Mouse (Mus musculus): ENCODE data around the gene Sae1. TPM values are rescaled to one million over a fixed set of nuclear protein-coding genes. Genes with fewer than 3 reads are reported as not detected.

The Sae1 gene
- polyA plus RNA-seq, 1 experiment, result 169 TPM

DNA sequence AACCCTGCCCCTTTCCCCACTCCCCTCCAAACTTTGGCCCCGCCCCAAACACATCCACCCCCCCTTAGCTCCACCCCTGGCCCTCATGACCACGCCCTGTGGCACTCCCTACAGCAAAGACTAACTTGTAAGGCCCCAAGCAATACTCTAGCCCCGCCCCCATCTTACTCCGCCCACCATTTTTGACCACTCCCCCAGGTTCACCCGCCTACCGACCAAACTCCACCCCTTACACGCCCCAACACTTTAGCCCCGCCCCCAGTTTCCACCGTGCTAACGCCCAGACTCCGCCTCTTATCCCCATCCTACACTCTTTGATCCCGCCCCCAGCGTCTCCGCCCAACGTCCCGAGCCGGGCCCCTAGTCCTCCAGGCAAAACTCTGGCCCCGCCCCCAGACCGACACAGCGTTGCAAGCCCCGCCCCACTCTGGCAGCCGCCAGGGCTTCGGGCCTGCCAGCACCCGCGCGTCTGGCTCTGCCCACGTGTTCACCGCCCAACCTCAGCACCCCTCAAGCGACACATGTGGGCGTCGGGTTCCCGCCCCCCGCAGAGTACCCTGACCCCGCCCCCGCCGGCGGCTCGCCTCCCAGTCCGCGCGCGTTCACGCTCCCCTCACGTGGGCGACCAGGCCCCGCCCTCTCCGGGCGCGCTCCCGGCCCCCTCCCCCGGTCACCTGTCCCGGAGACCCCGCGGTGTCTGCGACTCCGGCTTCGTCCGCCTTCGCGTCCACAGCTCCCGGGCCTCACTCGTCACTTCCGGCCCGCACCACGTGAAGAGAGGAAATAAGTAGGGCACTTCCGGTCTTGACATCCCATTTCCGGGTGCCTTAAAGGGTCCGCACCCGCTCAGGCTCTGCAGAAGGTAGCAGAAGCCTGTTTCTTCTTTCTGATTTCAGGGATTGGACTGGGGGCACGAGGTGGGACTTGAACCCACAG is 101.3 kb downstream of the Sae1 start, which contains the start of gene Ccdc9:
Ccdc9 (minus strand) TSS at position 770 of the 936 bp plus-strand sequence.
- H3K79me2 ChIP-seq (ENCODE audit: control insufficient read depth, insufficient read depth), result peaks cover 13% of the 10 kb centered on the region
- H3K27me3 ChIP-seq (ENCODE audit: control insufficient read depth, insufficient read depth, insufficient read length), result no peaks in the 10 kb centered on the region
- no peak within 1 kb of the TSS for H3ac ChIP-seq (ENCODE audit: control insufficient read depth, insufficient read length)
- peak within 1 kb of the TSS; percentile 80 for H3K4me2 ChIP-seq (ENCODE audit: low read depth)
- H3K36me3 ChIP-seq (ENCODE audit: control insufficient read depth, insufficient read depth), result peaks cover 9% of the 10 kb centered on the region
- H3K4me3 ChIP-seq, result peak within 1 kb of the TSS; percentile 36
- TF ChIP-seq REST (IDR thresholded peaks at IDR 0.05; ENCODE audit: insufficient read depth, insufficient read length) (no peak), MAX (IDR thresholded peaks at IDR 0.05; ENCODE audit: low read depth) (no peak), MYOD1 (IDR thresholded peaks at IDR 0.05; ENCODE audit: control insufficient read depth in 1 of 3, insufficient read length in 2 of 3, low read depth in 2 of 3) (peak in 1 of 3 experiments; percentile 28), E2F4 (IDR thresholded peaks at IDR 0.05; ENCODE audit: insufficient read depth) (no peak), POLR2AphosphoS2 (IDR thresholded peaks at IDR 0.05; ENCODE audit: insufficient read length, low read depth) (peak; percentile 43), POLR2A (IDR thresholded peaks at IDR 0.05; ENCODE audit: insufficient read length, low read depth) (peak; percentile 54), SRF (IDR thresholded peaks at IDR 0.05; ENCODE audit: control insufficient read depth, insufficient read length, low read depth) (peak; percentile 4), USF1 (IDR thresholded peaks at IDR 0.05; ENCODE audit: low read depth) (peak; percentile 92), TCF3 (IDR thresholded peaks at IDR 0.05; ENCODE audit: insufficient read length, low read depth) (no peak), CEBPB (IDR thresholded peaks at IDR 0.05; ENCODE audit: insufficient read depth, poor library complexity, severe bottlenecking) (no peak), TCF12 (IDR thresholded peaks at IDR 0.05; ENCODE audit: insufficient read depth, poor library complexity, severe bottlenecking) (no peak), MYOG (IDR thresholded peaks at IDR 0.05; ENCODE audit: control insufficient read depth in 1 of 3, insufficient read depth in 1 of 3, insufficient read length in 2 of 3, low read depth in 2 of 3) (peak in 1 of 3 experiments; percentile 1)

DNA sequence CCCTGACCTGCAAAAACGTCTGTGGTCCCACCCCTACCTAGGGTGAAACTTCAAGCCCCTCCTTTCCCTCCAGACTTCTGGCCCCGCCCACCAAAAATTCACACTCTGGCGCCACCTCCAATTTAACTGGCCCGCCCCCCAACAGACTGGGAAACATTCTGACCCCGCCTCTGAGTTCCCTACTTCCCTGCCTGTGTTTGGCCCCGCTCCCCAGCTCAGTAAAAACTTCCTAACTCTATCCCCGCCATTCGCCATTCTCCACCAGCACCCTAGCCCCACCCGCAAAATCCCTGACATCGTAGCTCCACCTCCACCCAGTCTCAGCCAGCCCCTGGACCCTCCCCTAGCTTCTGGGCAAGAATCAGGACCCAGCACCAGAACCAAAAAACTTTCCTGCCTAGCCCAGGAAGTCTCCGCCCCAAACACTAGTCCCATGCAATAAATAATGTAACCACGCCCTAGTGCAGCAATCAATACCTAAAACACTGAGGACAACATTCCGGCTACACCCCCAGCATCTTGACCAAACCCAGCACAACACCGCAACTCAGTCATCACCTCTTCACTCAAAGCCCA is 102.1 kb downstream of the Sae1 start:
- Histone ChIP-seq H3K27me3 (ENCODE audit: control insufficient read depth, insufficient read depth, insufficient read length) (no peaks in the 10 kb centered on the region), H3K79me2 (ENCODE audit: control insufficient read depth, insufficient read depth) (peaks cover 13% of the 10 kb centered on the region), H3K4me2 (ENCODE audit: low read depth) (peak overlapping the region; percentile 80), H3ac (ENCODE audit: control insufficient read depth, insufficient read length) (no peak overlapping the region), H3K4me3 (peak overlapping the region; percentile 36), H3K36me3 (ENCODE audit: control insufficient read depth, insufficient read depth) (peaks cover 12% of the 10 kb centered on the region)
- TF ChIP-seq MYOG (IDR thresholded peaks at IDR 0.05; ENCODE audit: control insufficient read depth in 1 of 3, insufficient read depth in 1 of 3, insufficient read length in 2 of 3, low read depth in 2 of 3) (no peak), MYOD1 (IDR thresholded peaks at IDR 0.05; ENCODE audit: control insufficient read depth in 1 of 3, insufficient read length in 2 of 3, low read depth in 2 of 3) (no peak), POLR2A (IDR thresholded peaks at IDR 0.05; ENCODE audit: insufficient read length, low read depth) (no peak), CEBPB (IDR thresholded peaks at IDR 0.05; ENCODE audit: insufficient read depth, poor library complexity, severe bottlenecking) (no peak), TCF3 (IDR thresholded peaks at IDR 0.05; ENCODE audit: insufficient read length, low read depth) (no peak)

DNA sequence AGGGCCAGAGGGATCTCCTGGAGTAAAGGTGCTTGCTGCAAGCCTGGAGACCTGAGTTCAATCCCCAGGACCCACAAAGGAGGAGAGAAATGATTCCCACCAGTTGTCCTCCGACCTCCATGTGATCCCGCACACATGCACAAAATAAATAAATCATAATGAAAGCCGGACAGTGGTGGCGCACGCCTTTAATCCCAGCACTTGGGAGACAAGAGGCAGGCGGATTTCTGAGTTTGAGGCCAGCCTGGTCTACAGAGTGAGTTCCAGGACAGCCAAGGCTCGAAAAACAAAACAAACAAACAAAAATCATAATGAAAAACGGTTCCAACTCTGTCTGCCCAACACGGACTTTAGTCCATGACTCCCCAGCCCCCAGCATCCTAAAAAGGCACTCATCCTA is 102.7 kb downstream of the Sae1 start:
- peak overlapping the region; percentile 80 for H3K4me2 ChIP-seq (ENCODE audit: low read depth)
- no peak overlapping the region for H3ac ChIP-seq (ENCODE audit: control insufficient read depth, insufficient read length)
- peaks cover 13% of the 10 kb centered on the region for H3K79me2 ChIP-seq (ENCODE audit: control insufficient read depth, insufficient read depth)
- TF ChIP-seq SRF (IDR thresholded peaks at IDR 0.05; ENCODE audit: control insufficient read depth, insufficient read length, low read depth) (no peak), POLR2AphosphoS2 (IDR thresholded peaks at IDR 0.05; ENCODE audit: insufficient read length, low read depth) (no peak), MYOD1 (IDR thresholded peaks at IDR 0.05; ENCODE audit: control insufficient read depth in 1 of 3, insufficient read length in 2 of 3, low read depth in 2 of 3) (no peak), REST (IDR thresholded peaks at IDR 0.05; ENCODE audit: insufficient read depth, insufficient read length) (no peak), MAX (IDR thresholded peaks at IDR 0.05; ENCODE audit: low read depth) (no peak), TCF12 (IDR thresholded peaks at IDR 0.05; ENCODE audit: insufficient read depth, poor library complexity, severe bottlenecking) (no peak), POLR2A (IDR thresholded peaks at IDR 0.05; ENCODE audit: insufficient read length, low read depth) (no peak), CEBPB (IDR thresholded peaks at IDR 0.05; ENCODE audit: insufficient read depth, poor library complexity, severe bottlenecking) (no peak), MYOG (IDR thresholded peaks at IDR 0.05; ENCODE audit: control insufficient read depth in 1 of 3, insufficient read depth in 1 of 3, insufficient read length in 2 of 3, low read depth in 2 of 3) (no peak), USF1 (IDR thresholded peaks at IDR 0.05; ENCODE audit: low read depth) (no peak), TCF3 (IDR thresholded peaks at IDR 0.05; ENCODE audit: insufficient read length, low read depth) (no peak)
- H3K36me3 ChIP-seq (ENCODE audit: control insufficient read depth, insufficient read depth), result peaks cover 12% of the 10 kb centered on the region
- H3K4me3 ChIP-seq, result peak overlapping the region; percentile 36
- H3K27me3 ChIP-seq (ENCODE audit: control insufficient read depth, insufficient read depth, insufficient read length), result no peaks in the 10 kb centered on the region

DNA sequence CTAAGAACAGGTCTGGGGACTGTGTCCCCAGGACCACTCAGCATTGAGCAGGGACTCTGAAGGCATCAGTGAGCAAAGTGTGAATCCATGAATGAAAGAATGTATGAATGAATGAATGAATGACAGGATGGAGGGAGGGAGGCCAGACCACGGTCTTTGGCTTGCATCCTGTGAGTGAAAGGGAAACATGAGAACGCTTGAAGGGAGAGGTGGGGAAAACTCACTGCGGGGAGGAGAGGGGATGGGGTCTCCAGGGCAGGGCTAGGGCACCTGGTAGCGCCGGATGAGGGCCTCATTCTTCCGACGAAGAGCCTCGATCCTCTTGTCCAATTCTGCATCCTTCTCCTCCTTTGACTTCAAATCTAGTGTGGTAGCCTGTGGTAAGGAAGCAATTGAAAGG is 103.6 kb downstream of the Sae1 start:
- Histone ChIP-seq H3ac (ENCODE audit: control insufficient read depth, insufficient read length) (no peak overlapping the region), H3K27me3 (ENCODE audit: control insufficient read depth, insufficient read depth, insufficient read length) (no peaks in the 10 kb centered on the region), H3K4me2 (ENCODE audit: low read depth) (no peak overlapping the region), H3K4me3 (no peak overlapping the region), H3K79me2 (ENCODE audit: control insufficient read depth, insufficient read depth) (peaks cover 13% of the 10 kb centered on the region), H3K36me3 (ENCODE audit: control insufficient read depth, insufficient read depth) (peaks cover 14% of the 10 kb centered on the region)
- no peak for TF ChIP-seq TCF12 (IDR thresholded peaks at IDR 0.05; ENCODE audit: insufficient read depth, poor library complexity, severe bottlenecking)
- TF ChIP-seq MYOG (IDR thresholded peaks at IDR 0.05; ENCODE audit: control insufficient read depth in 1 of 3, insufficient read depth in 1 of 3, insufficient read length in 2 of 3, low read depth in 2 of 3), result no peak
- TF ChIP-seq POLR2A (IDR thresholded peaks at IDR 0.05; ENCODE audit: insufficient read length, low read depth), result no peak
- TF ChIP-seq MYOD1 (IDR thresholded peaks at IDR 0.05; ENCODE audit: control insufficient read depth in 1 of 3, insufficient read length in 2 of 3, low read depth in 2 of 3), result no peak
- no peak for TF ChIP-seq CEBPB (IDR thresholded peaks at IDR 0.05; ENCODE audit: insufficient read depth, poor library complexity, severe bottlenecking)
- no peak for TF ChIP-seq POLR2AphosphoS2 (IDR thresholded peaks at IDR 0.05; ENCODE audit: insufficient read length, low read depth)
- TF ChIP-seq MAX (IDR thresholded peaks at IDR 0.05; ENCODE audit: low read depth), result no peak
- no peak for TF ChIP-seq E2F4 (IDR thresholded peaks at IDR 0.05; ENCODE audit: insufficient read depth)
